Mouse (Mus musculus): ENCODE measurements around the gene Rrp9.

Gene Rrp9

GRCm38 (mm10) chr9:106519909-106520308 is 44.1 kb downstream of the Rrp9 start:
- DNase-seq (ENCODE audit: low read depth): no peak

- peak; percentile 78 for DNase-seq (ENCODE audit: low read depth)
Observed at GRCm38 (mm10) chr9:106531833-106532232, 56.1 kb downstream of the Rrp9 start.

GRCm38 (mm10) chr9:106534296-106534695 is 58.5 kb downstream of the Rrp9 start:
- no peak for DNase-seq (ENCODE audit: low read depth)

GRCm38 (mm10) chr9:106534975-106535374 is 59.2 kb downstream of the Rrp9 start:
- no peak for DNase-seq (ENCODE audit: low read depth)
